Mouse (Mus musculus) heart, embryonic 15.5 days (tissue): ENCODE results near the gene Cd3eap. TPM values are rescaled to one million over a fixed set of nuclear protein-coding genes. Genes with fewer than 3 reads are reported as not detected.

Experiments used
- ATAC-seq: fragments of 200-750 bp; cut with Nextera tagmentation; replicated peaks from 2 replicates; pipeline ENCODE4 v1.8.0; 2017; ENCODE audit warnings: low read depth, moderate TSS enrichment; ENCODE audit not compliant: insufficient number of reproducible peaks, insufficient read depth, low FRiP score
- H3K27ac ChIP-seq: fragments of 300-500 bp; sonication (generic); 2 replicates; pipeline ENCODE4 v1.5.1; 2015; ENCODE audit warnings: mild to moderate bottlenecking, inconsistent platforms
- H3K27me3 ChIP-seq: fragments of 300-500 bp; sonication (generic); 2 replicates; pipeline ENCODE4 v1.6.1; 2015; ENCODE audit warnings: inconsistent platforms
- H3K36me3 ChIP-seq: fragments of 300-500 bp; sonication (generic); 2 replicates; pipeline ENCODE4 v1.6.1; 2015; ENCODE audit warnings: mild to moderate bottlenecking, inconsistent platforms
- H3K4me1 ChIP-seq: fragments of 300-500 bp; sonication (generic); replicated peaks from 2 replicates; pipeline ENCODE4 v1.6.1; 2015; ENCODE audit warnings: inconsistent platforms
- H3K4me2 ChIP-seq: fragments of 300-500 bp; sonication (generic); 2 replicates; pipeline ENCODE4 v1.6.1; 2015; ENCODE audit warnings: inconsistent platforms, mild to moderate bottlenecking, moderate library complexity
- H3K4me3 ChIP-seq: fragments of 300-500 bp; sonication (generic); 2 replicates; pipeline ENCODE4 v1.5.1; 2015; ENCODE audit warnings: mild to moderate bottlenecking, inconsistent platforms
- H3K9ac ChIP-seq: fragments of 300-500 bp; sonication (generic); 2 replicates; pipeline ENCODE4 v1.6.1; 2015; ENCODE audit warnings: mild to moderate bottlenecking, inconsistent platforms
- H3K9me3 ChIP-seq: fragments of 300-500 bp; sonication (generic); replicated peaks from 2 replicates; pipeline ENCODE4 v1.6.1; 2016; ENCODE audit warnings: inconsistent platforms
- WGBS: fragments of 180-500 bp; shearing (Covaris S2); methylation state at CpG from one replicate; pipeline ENCODE4 v1.1.7; 2015; ENCODE audit warnings: mixed read lengths; 5-methylcytosine and 5-hydroxymethylcytosine counted together
- polyA plus RNA-seq: library from polyadenylated mRNA; unstranded; fragments of >200 nt; fragmentation: Nextera tagmentation; extraction: Ambion mirVana; gene quantifications from 2 replicates; pipeline ENCODE4 v1.2.1, GENCODE M21; 2015

The Cd3eap gene
- polyA plus RNA-seq, 1 experiment from 2014 or later: 13.6 TPM

DNA sequence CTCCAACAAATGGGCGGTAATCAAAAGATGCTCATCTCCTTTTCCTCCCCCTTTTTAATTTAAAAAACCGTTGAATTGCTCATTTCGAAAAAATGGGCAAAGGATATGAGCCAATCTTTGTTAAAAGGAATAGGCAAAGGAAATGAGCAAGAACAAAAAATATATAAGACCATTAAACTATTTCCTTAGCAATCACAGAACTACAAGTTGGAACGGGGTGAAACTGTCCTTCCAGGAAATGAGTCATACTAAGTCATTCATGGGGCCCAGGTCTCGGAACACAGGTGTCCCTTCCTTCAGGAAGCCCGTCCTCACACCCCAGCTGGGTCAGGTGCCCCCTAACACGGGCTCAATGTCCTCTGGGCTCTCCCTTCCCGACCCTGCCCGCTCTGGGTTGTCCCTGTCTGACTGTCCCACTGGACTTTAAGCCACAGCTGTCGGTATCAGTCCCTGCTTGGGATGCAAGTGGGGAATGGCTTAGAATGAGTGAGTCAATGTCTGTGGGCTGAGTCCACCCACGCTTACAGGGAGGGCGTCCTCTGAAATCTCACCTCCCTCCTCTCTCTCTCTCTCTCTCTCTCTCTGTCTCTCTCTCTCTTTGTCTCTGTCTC is 14.9 kb downstream of the Cd3eap start, which contains the start of gene Ercc1:
Gene Ercc1, plus strand, starts transcription at position 542 of the 611 bp plus-strand sequence.
- Histone ChIP-seq H3K9ac (peak within 1 kb of the TSS; percentile 60), H3K4me1 (peaks cover 49% of the 10 kb centered on the region)

DNA sequence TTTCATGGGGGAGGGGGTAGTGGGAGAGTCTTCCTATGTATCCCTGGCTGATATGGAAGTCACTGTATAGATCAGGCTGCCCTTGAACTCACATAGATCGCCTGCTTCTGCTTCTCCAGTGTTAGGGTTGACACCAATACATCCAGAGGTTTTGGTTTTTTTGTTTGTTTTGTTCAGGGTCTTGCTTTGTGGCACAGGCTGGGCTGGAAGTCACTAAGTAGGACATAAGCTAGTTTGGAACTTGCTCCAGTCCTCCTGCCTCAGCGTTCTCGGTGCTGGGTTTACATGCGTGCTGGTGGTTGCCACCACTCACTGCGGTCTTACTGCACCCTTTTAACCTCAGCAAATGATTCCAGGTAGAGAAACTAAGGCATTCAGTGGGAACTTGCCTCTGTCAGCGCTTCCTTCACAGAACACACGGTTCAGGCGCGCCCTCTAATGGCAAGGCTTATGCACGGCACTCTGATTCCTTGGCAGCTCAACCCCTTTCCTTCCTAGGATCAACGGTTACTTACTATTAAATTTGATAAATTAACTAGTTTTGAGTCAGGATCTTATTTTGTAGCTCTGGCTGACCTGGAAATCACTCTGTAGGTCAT is 16.0 kb downstream of the Cd3eap start:
- Histone ChIP-seq H3K36me3 (peaks cover 4% of the 10 kb centered on the region), H3K4me2 (peak overlapping the region; percentile 86), H3K4me3 (0 out of 2 replicates have a peak overlapping the region, but pooled peaks have one; percentile 8), H3K27ac (peak overlapping the region; percentile 40; the same call in 1 of the 2 replicates), H3K9me3 (no peaks in the 10 kb centered on the region), H3K27me3 (0 out of 2 replicates have a peak, but pooled peaks cover 2% of the 10 kb centered on the region), H3K4me1 (peaks cover 55% of the 10 kb centered on the region), H3K9ac (0 out of 2 replicates have a peak overlapping the region, but pooled peaks have one; percentile 16)
- no peak for ATAC-seq
- under 1% methylated on average over 11 of the region's 11 CpGs for WGBS

More for the DNA sequence above, 14.9 kb downstream of the Cd3eap start, which contains the start of gene Ercc1:
- ATAC-seq: no peak
- peak within 1 kb of the TSS; percentile 83 for H3K4me3 ChIP-seq
- H3K36me3 ChIP-seq: peaks cover 15% of the 10 kb centered on the region
- H3K27ac ChIP-seq: peak within 1 kb of the TSS; percentile 86
- peak within 1 kb of the TSS; percentile 86 for H3K4me2 ChIP-seq
- H3K27me3 ChIP-seq: 0 out of 2 replicates have a peak, but pooled peaks cover 2% of the 10 kb centered on the region
- 18% methylated on average over 12 of the region's 12 CpGs for WGBS
- H3K9me3 ChIP-seq: no peaks in the 10 kb centered on the region

- peak overlapping the region; percentile 97 for H3K27ac ChIP-seq
- peak overlapping the region; percentile 66 for H3K9ac ChIP-seq
- under 1% methylated on average over 27 of the region's 27 CpGs for WGBS
- no peaks in the 10 kb centered on the region for H3K9me3 ChIP-seq
- peak; percentile 17; the same call in 1 of the 2 replicates for ATAC-seq
- peaks cover 4% of the 10 kb centered on the region; the same call in 1 of the 2 replicates for H3K36me3 ChIP-seq
- H3K4me2 ChIP-seq: peak overlapping the region; percentile 86
- peak overlapping the region; percentile 53 for H3K4me3 ChIP-seq
- H3K27me3 ChIP-seq: 0 out of 2 replicates have a peak, but pooled peaks cover 2% of the 10 kb centered on the region
- peaks cover 62% of the 10 kb centered on the region for H3K4me1 ChIP-seq
Observed at GRCm38 (mm10) chr7:19342481-19343027, 16.7 kb downstream of the Cd3eap start.

DNA sequence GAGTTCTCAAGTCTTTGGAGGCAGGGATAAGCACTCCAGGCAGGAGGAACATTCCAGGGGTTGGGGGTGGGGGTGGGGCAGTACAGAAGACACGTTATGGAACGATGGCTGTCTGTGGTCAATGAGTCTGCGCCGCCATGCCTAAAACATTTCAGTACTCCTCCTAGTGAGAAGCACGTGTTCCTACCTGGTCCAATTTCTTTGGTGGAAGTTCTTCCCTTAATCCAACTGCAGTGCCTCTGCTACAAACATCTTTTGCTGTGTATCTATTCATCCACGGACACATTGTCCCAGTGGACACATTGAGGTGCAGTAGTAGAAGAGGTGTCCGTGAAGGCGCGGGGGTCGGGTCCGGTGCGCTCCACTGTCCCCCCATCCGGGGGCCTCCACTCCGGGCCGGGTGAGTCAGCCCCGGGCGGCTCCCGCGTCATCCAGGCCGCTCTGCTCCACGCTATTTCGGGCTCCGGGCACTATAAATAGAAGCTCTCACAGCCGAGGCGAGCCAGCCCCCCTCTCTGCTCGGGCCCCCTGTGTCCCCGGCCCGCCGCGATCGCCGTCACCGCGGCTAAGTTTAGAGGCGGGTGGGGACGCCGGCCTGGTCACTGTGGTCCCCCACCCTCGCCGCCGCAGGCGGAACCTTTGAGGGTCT is 17.4 kb downstream of the Cd3eap start:
- ATAC-seq: peak; percentile 83
- peak overlapping the region; percentile 97 for H3K27ac ChIP-seq
- H3K4me2 ChIP-seq: peak overlapping the region; percentile 86
- peaks cover 68% of the 10 kb centered on the region for H3K4me1 ChIP-seq
- under 1% methylated on average over 41 of the region's 41 CpGs for WGBS
- H3K4me3 ChIP-seq: peak overlapping the region; percentile 53
- peak overlapping the region; percentile 66 for H3K9ac ChIP-seq
- no peaks in the 10 kb centered on the region for H3K9me3 ChIP-seq
- H3K27me3 ChIP-seq: 0 out of 2 replicates have a peak, but pooled peaks cover 2% of the 10 kb centered on the region
- H3K36me3 ChIP-seq: peaks cover 1% of the 10 kb centered on the region; the same call in 1 of the 2 replicates

GRCm38 (mm10) chr7:19341250-19341649 is 18.0 kb downstream of the Cd3eap start:
- peak overlapping the region; percentile 97 for H3K27ac ChIP-seq
- WGBS: 18% methylated on average over 10 of the region's 10 CpGs
- H3K4me1 ChIP-seq: peaks cover 72% of the 10 kb centered on the region
- no peak for ATAC-seq
- 0 out of 2 replicates have a peak, but pooled peaks cover 2% of the 10 kb centered on the region for H3K27me3 ChIP-seq
- H3K9ac ChIP-seq: peak overlapping the region; percentile 66
- no peaks in the 10 kb centered on the region for H3K36me3 ChIP-seq
- H3K4me2 ChIP-seq: peak overlapping the region; percentile 86
- peak overlapping the region; percentile 53 for H3K4me3 ChIP-seq
- H3K9me3 ChIP-seq: no peaks in the 10 kb centered on the region

- H3K4me1 ChIP-seq: peaks cover 65% of the 10 kb centered on the region
- 51% methylated on average over 7 of the region's 7 CpGs for WGBS
- H3K9me3 ChIP-seq: no peaks in the 10 kb centered on the region
- H3K4me3 ChIP-seq: no peak overlapping the region
- H3K36me3 ChIP-seq: no peaks in the 10 kb centered on the region
- no peak overlapping the region for H3K9ac ChIP-seq
- ATAC-seq: no peak
- H3K27ac ChIP-seq: peak overlapping the region; percentile 17; the same call in 1 of the 2 replicates
- 0 out of 2 replicates have a peak, but pooled peaks cover 2% of the 10 kb centered on the region for H3K27me3 ChIP-seq
- H3K4me2 ChIP-seq: no peak overlapping the region
Observed at GRCm38 (mm10) chr7:19338596-19338995, 20.7 kb downstream of the Cd3eap start.

- Histone ChIP-seq H3K9ac (no peak overlapping the region), H3K36me3 (no peaks in the 10 kb centered on the region), H3K27me3 (0 out of 2 replicates have a peak, but pooled peaks cover 2% of the 10 kb centered on the region), H3K4me3 (no peak overlapping the region), H3K27ac (peak overlapping the region; percentile 17; the same call in 1 of the 2 replicates), H3K4me2 (no peak overlapping the region), H3K4me1 (peaks cover 60% of the 10 kb centered on the region), H3K9me3 (no peaks in the 10 kb centered on the region)
- no peak for ATAC-seq
- 51% methylated on average over 2 of the region's 2 CpGs for WGBS
Observed at GRCm38 (mm10) chr7:19338060-19338459, 21.2 kb downstream of the Cd3eap start.

DNA sequence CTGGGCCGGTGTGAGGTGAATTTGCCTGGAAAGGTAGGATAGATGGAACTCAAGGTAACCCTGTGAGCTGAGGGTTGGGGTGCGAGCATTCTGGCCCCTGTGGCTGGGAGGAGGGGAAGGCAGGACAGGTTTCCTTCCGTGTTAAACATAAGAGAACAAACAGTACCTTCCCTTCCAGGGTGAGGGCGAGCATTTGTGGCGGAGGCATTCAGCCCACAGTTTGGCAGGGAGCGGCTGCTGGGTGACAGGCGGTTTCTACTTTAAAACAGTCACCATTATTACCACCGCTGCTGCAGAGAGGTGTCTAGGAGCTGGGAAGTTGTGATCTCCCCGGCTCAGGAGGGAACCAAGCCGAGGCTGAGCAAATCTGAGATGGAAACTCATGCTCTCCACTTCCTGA is 22.2 kb downstream of the Cd3eap start:
- H3K27me3 ChIP-seq: 0 out of 2 replicates have a peak, but pooled peaks cover 2% of the 10 kb centered on the region
- no peak overlapping the region for H3K9ac ChIP-seq
- ATAC-seq: no peak
- no peak overlapping the region for H3K4me2 ChIP-seq
- H3K36me3 ChIP-seq: no peaks in the 10 kb centered on the region
- H3K4me3 ChIP-seq: no peak overlapping the region
- 60% methylated on average over 10 of the region's 10 CpGs for WGBS
- peak overlapping the region; percentile 6 for H3K27ac ChIP-seq
- H3K9me3 ChIP-seq: no peaks in the 10 kb centered on the region
- H3K4me1 ChIP-seq: peaks cover 55% of the 10 kb centered on the region

- Histone ChIP-seq H3K27ac (no peak overlapping the region), H3K4me2 (no peak overlapping the region), H3K36me3 (no peaks in the 10 kb centered on the region), H3K4me3 (no peak overlapping the region), H3K9me3 (no peaks in the 10 kb centered on the region), H3K4me1 (peaks cover 43% of the 10 kb centered on the region), H3K27me3 (no peaks in the 10 kb centered on the region), H3K9ac (no peak overlapping the region)
- WGBS: 53% methylated on average over 3 of the region's 3 CpGs
- ATAC-seq: no peak
Observed at GRCm38 (mm10) chr7:19335583-19335982, 23.7 kb downstream of the Cd3eap start.

GRCm38 (mm10) chr7:19332709-19333352 is 26.5 kb downstream of the Cd3eap start:
- under 1% methylated on average over 52 of the region's 52 CpGs for WGBS
- peak overlapping the region; percentile 78 for H3K9ac ChIP-seq
- peak overlapping the region; percentile 83 for H3K4me2 ChIP-seq
- H3K4me1 ChIP-seq: peaks cover 34% of the 10 kb centered on the region
- no peaks in the 10 kb centered on the region for H3K27me3 ChIP-seq
- no peaks in the 10 kb centered on the region for H3K36me3 ChIP-seq
- H3K4me3 ChIP-seq: peak overlapping the region; percentile 71
- no peaks in the 10 kb centered on the region for H3K9me3 ChIP-seq
- peak overlapping the region; percentile 91 for H3K27ac ChIP-seq
- peak; percentile 85 for ATAC-seq
